Mouse (Mus musculus) inflammation-experienced regulatory T-cells, adult 6 months (primary cell): ENCODE measurements at regions not wholly inside any gene's neighbourhood (a gene's known extent, or its start where the extent isn't known, plus 50 kb on each side); places are given as distances from the start of the nearest gene placed in this dataset.

Source experiments
- ATAC-seq: one replicate; pipeline ENCODE4 v1.8.0; 2017

DNA sequence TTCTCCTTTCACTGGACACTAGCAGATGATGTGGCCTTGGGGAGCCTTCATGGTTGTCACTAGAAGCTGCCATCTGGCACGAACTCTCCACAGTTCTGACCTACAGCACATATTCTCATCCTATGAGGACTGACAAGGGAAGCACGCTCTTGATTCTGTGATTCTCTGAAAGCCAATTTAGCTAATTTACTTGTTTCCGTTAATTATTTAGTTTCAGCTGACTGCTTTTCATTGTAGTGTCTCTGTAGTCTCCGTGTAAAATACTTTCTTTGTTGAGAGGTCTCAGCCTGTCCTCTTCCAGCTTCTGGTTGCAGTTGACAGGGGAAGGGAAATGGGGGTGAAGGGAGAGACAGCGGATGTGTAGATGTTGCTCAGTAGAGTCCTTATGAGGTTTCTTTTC, 102.9 kb upstream of the Sp4 start:
- ATAC-seq, result no peak

DNA sequence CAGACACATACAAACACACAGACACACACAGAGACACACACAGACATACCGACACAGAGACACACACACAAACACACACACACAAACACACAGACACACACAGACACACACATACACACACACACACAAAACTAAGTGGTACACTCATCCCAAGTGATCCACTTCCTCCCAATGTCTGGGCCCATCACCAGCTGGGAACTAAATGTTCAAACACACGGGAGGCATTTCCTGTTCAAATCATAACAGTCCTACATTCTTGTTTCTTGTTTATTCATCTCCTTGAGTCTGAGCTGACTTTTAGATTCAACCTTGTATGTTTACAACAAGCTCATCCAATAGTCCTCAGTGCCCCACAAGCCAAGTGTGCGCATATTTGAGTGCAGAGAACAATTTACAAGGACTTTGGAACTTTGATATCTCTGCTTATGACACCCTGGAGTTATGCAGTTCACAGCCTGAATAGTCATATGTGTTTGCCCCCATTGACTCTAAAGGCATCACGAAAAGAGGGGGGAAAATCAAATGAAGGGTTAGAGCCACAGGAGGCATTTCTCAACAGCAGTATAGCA, 102.4 kb upstream of the Sp4 start:
- no peak for ATAC-seq

DNA sequence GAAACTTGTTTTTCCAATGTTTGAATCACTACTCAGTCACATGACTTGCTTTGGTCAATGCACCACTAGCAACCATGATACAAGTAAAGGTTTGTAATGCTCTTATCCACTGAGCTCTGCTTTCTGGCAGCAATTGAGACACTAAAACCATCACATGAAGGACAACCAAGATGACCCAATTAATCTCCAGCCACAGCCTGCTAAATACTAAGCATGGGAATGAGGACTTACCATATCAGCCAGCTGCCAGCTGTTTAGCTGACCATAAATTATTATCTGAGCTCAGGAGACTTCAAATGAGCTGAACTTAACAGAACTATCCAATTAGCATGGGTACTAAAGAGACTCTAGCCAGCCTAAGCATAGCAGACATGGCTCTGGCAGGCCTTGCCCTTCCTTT, 100.1 kb upstream of the Sp4 start:
- ATAC-seq, result no peak

DNA sequence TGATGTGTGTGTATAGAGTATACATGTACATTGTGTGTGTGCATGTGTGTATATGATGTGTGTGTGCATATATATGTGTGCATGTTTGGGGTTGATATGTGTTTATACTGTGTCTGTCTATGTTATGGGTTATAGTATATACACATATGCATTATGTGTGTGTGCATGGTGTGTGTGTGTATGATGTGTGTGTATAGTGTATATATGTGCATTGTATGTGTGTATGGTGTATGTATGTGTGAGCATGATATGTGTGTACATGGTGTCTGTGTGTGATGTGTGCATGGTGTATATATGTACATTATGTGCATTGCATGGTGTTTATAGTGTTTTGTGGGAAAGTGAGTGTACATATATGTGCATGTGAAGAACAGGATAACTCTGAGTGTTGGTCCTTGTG, 90.4 kb upstream of the Sp4 start:
- no peak for ATAC-seq

DNA sequence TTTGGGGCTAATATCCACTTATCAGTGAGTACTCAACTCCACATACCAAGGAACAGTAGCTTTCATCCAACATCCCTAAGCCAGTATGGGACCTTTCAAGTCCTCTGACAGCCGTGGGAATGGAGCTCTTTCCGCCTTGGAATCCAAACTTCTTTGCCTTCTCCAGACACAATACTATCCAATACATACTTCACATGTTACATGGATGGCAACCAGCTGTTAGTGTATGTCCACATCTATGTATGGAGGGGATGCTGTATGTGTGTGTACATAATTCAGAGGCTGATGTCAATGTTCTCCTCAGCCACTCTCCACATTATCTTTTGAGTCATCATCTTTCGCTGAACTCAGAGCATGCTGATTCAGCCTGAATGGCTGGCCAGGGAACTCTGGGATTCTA, 79.8 kb upstream of the Sp4 start:
- no peak for ATAC-seq

DNA sequence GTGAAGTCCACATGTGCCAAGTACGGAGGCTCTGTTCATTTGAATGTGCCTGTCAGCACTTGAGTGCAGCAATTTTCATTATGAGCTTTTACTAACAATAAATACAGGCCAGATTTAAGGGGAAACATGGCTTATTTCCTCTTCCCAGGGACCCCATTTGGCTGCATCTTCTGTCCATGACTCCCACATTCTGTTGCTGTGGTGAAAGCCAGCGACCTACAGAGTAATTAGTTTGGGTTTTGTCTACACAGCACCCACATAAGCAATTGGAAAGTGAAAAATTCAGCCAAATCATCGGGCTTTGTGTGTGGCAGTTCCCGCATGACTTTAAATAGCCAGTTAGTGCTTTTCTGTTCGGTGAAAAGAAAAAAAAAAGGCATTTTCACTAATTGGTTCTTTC, 76.7 kb upstream of the Sp4 start:
- no peak for ATAC-seq

DNA sequence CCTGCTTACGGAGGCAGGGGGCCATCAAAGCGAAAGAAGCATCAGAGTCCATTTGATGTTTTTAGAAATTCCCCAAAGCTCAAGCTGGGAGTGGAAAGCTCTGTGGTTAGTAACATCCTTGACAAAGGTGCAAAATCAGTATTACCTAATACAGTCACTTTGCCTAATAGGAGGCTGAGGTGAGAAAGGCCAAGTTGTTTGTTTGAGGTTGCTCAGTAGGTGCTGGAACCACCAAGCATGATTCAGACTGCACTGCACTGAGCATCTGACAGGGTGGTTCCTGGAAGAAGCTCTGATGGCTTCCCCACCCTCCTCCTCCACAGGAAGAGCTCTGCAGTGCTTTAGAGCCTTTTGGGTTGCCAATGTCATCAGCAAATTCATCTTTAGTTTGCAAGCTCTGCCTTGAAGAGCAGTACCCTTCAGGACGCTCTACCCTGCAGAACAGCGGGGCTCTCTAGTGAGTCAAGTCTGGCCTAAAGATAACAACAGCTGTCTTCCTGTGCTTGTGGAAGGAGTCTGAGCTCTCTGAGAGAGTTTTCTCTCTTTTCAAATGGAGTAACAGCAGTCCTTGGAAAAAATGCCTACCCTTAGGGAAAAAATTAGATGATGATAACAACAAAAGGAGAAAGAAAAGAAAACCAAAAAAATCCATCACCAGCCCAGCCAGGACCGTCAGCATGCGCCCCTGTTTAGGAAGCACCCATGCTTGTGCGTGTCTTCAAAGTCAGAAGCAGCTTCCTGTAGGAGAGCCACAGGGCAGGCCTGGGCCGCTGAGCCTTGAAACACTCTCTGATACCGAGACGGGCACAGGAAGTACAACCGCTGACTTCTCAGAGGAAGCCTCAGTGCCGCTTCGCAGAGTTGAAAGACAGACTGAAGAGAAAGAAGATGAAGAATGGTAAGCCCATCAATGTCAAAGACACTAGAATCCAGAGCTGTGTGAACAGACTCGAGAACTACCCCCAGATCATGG, 75.6 kb upstream of the Sp4 start:
- ATAC-seq, result peak; percentile 79

DNA sequence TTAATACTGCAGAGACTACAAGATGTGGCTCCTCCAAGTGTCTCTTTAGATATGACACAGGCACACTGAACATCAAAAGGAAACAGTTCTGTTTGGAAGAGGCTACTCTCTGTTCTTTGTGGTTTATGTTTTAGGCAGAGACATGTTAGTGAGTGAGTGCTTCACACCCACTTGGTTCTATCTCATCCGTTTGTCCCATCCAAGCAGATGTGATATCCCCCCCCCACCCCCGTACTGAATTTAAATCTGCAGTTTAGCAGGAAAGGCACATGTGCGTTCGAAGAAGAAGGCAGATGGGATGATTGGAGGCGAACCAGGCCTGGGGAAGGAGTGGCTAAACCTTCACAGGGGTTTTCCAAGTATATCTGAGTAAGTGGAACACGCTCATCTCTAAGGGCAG, 72.0 kb upstream of the Sp4 start:
- peak; percentile 23 for ATAC-seq

DNA sequence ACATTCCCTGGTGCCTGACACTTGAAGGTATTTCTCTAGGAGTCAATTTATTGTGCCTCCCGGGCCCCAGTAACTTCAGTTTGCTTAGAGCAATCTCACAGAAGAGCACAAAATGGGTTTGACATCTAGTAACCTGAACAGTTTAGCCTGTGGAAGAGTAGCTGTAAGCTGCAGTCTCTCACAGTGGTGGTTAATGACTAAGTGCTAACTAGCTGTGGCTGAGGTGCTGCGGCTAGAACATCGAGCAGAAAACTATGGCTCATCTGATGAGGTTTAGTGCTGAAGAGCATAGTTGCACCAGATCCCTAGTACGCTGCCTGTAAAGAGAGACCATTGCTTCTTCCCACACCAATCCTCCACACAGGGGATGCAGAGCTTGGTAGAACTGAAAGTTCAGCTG, 70.7 kb upstream of the Sp4 start:
- ATAC-seq, result no peak

DNA sequence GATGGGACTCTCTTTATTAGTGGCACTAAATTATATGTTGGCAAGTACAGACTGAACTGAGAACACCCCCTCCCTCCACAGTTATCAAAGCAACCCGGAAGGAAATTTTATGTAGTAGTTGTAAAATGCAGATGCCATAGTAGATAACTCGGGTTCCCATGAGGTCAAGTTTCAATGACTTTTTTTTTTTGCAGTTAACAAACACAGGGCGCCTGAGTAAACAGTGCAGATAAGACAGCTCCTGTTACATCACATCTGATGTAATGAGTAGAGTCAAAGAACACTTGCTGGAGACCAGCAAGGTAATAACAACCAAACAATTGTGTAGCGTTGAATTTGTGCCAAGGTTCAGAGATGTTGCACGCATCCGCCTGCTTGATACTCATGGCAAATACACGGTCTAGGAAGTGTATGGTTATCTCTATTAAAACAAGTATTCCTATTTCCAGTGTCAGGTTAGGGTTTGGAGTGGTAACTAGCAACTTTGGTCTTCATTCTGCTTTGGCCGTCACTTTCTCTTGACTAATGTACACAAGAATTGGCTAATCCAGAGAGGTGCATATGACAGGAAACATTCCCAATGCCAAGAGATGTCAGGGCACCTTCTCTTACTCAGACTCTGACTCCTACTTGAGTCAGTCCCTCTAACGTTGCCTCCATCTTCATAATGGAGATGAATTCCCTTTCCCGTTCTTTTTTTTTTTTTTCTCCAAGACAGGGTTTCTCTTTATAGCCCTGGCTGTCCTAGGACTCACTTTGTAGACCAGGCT, 66.3 kb upstream of the Sp4 start:
- ATAC-seq, result peak; percentile 35

DNA sequence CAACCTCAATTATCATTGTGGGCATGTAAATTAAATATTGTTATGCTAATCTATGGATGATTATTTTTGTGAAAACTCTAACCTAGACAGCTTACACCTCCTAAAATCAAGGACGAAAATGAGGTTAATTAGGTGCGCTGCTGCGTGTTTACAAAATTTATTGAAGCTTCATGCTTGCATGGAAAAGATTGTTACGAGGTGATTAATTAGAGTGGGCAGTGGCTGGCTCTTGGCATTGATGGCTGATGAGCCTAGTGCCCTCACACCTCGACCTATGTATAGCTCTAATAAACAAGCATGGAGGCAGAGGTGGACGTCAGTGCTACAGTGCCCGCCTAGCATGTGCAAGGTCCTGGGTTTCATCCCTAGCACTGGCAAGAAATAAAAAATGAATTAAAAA, 51.6 kb upstream of the Sp4 start:
- ATAC-seq, result no peak

DNA sequence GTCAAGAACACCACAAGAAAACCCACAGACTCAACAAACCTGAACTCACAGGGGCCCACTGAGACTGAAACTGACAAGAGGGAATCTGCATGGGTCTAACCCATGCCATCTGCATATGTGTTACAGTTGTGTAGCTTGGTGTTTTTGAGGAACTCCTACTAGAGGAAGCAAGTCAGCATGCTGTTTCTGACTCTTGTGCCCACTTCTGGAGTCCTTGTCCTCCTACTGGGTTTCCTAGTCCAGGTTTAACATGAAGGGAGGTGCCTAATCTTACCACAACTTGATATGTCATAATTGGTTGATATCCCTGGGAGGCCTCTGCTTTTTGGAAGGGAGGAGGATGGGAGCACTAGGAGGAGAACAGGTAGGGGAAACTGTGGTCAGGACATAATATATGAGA, 50.2 kb upstream of the Sp4 start:
- ATAC-seq, result no peak
